Mouse (Mus musculus): ENCODE data around the gene Xcl1.

Gene Xcl1

GRCm38 (mm10) chr1:164900696-164901095 lies 34.6 kb downstream of the Xcl1 start:
- peak; percentile 20 to 27 for DNase-seq

GRCm38 (mm10) chr1:164900226-164900625 lies 35.1 kb downstream of the Xcl1 start:
- DNase-seq: peak in 1 of 2 experiments; percentile 20

DNA sequence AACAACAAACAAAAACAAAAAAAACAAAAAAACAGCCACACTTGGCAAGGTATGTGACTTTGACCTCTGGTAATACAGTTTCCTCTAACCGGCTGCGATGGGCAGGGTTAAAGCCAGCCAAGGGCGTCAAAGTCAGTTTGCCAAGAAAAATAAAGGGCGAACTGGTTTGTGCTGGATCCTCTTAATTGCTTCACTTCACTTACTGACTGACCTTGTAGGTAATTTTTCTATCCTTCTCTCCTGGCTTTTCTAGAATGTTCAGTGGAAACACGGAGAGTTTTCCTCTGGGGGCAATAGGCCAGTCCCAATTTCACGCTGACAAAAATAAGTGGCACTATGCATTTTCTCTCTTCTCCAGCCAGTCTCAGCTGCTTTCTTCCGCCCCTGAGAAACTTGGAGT lies 35.8 kb downstream of the Xcl1 start:
- DNase-seq: peak in 1 of 2 experiments; percentile 19

DNA sequence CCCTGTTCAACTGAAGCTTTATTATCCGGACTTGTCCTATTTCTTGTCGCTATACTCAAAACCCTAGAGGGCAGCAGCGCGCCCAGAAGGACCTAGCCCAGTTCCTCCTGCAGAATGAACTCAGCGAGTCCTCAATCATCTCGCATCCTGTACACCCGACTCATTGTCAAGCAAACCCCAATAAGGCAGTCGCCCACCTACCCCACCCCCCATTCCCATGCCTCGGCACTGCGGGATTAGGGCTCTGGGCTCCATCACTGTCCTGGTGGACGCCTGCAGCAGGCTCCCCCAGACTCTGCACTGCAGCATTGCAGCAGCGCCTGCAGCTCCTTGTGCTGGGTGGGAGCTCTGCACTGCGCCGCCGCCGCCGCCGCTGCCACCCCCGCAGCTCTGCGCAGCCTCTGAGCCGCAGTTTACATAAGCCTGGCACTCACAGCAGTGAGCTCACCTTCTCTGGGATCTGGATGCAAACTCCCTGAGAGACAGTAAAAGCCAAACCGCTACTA lies 36.4 kb downstream of the Xcl1 start:
- DNase-seq: peak; percentile 92 to 94

GRCm38 (mm10) chr1:164897163-164897817 lies 38.0 kb downstream of the Xcl1 start:
- no peak for DNase-seq

- peak; percentile 36 to 43 for DNase-seq
Measured at GRCm38 (mm10) chr1:164896211-164897145, 38.8 kb downstream of the Xcl1 start.

GRCm38 (mm10) chr1:164895806-164896205 lies 39.5 kb downstream of the Xcl1 start:
- peak in 1 of 2 experiments; percentile 8 for DNase-seq

DNA sequence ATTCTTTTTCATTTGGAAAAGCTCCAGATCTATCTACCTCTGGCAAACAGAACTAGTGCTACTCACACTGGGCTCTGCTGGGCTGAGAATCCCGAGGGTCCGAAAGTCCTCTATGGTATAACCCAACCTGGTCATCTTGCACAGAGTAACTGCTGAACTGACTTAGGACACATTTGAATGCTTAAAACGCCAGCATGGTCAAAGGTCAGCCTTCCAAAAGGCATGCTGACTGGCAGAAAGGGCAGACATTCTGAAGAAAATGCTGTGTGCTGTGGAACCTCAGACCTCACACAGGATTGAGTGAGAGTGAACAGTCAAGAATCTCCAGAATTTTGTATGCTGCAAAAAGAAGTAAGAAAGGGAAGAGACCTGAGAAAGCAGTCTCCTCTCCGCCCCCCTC lies 45.0 kb downstream of the Xcl1 start:
- DNase-seq: no peak

- DNase-seq: no peak
Measured at GRCm38 (mm10) chr1:164888563-164888962, 46.8 kb downstream of the Xcl1 start.

DNA sequence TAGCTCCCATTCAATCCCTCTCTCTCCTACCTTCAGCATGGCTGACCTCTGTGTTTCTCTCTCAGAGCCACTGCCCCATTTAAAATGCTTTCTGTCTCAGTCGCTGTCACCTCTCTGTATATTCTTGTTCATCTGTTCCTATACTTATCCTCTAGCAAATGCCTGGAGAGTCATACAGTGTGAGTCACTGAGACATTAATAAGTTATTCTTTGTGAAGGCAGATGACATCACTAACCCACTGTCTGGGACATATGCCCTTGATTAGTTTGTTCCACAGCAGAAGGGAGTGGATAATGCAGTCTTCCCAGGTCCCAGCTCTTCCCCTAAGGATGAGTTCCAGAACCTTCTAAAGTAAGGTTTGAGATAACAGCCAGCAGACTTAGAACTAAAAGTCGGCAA lies 47.6 kb downstream of the Xcl1 start:
- no peak for DNase-seq

DNA sequence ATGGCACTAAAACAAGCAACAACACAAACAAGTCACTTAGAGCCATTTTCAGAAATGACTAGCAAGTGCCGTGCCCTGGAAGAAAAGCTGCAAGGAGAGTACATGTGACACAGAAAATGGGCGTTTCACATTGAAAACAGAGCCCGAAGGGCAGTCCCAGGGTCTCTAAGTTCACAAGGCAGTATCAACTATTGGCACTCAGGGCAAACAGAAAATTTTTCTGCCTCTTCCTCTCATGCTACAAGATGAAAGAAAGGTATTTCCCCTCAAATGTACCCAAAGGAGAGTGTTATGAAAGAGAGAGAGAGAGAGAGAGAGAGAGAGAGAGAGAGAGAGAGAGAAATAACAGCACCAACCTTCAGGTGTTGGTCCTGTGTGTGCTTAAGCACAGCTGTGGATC lies 53.4 kb downstream of the Xcl1 start:
- DNase-seq: no peak

Measured in cerebellum, adult 18-20 months (tissue).